Mouse (Mus musculus): ENCODE results near the gene Gm20388.

Gene Gm20388

GRCm38 (mm10) chr8:122225446-122225845 lies 2314.8 kb downstream of the Gm20388 start:
- DNase-seq (ENCODE audit: low spot score in 2 of 2): no peak

GRCm38 (mm10) chr8:122227345-122227744 lies 2316.7 kb downstream of the Gm20388 start:
- no peak for DNase-seq (ENCODE audit: low spot score in 2 of 2)

GRCm38 (mm10) chr8:122228792-122229575 lies 2318.3 kb downstream of the Gm20388 start:
- no peak for DNase-seq (ENCODE audit: low spot score in 2 of 2)

- DNase-seq (ENCODE audit: low spot score in 2 of 2): no peak
These were observed 2319.4 kb downstream of the Gm20388 start for GRCm38 (mm10) chr8:122229819-122230711.

GRCm38 (mm10) chr8:122230712-122231337 lies 2320.2 kb downstream of the Gm20388 start:
- DNase-seq (ENCODE audit: low spot score in 2 of 2): peak; percentile 57 to 59

GRCm38 (mm10) chr8:122234055-122234454 lies 2323.4 kb downstream of the Gm20388 start:
- DNase-seq (ENCODE audit: low spot score in 2 of 2): peak; percentile 18 to 41

- no peak for DNase-seq (ENCODE audit: low spot score in 2 of 2)
These were observed 2325.9 kb downstream of the Gm20388 start for GRCm38 (mm10) chr8:122236521-122236920.

- DNase-seq (ENCODE audit: low spot score in 2 of 2): no peak
These were observed 2327.6 kb downstream of the Gm20388 start for GRCm38 (mm10) chr8:122238225-122238624.

- no peak for DNase-seq (ENCODE audit: low spot score in 2 of 2)
These were observed 2328.1 kb downstream of the Gm20388 start for GRCm38 (mm10) chr8:122238731-122239130.

- DNase-seq (ENCODE audit: low spot score in 2 of 2): no peak
These were observed 2329.8 kb downstream of the Gm20388 start for GRCm38 (mm10) chr8:122240241-122241026.

- DNase-seq (ENCODE audit: low spot score in 2 of 2): no peak
These were observed 2332.7 kb downstream of the Gm20388 start for GRCm38 (mm10) chr8:122243310-122243709.

- no peak for DNase-seq (ENCODE audit: low spot score in 2 of 2)
These were observed 2334.5 kb downstream of the Gm20388 start for GRCm38 (mm10) chr8:122245161-122245560.

GRCm38 (mm10) chr8:122246257-122247211 lies 2335.9 kb downstream of the Gm20388 start:
- DNase-seq (ENCODE audit: low spot score in 2 of 2): no peak

GRCm38 (mm10) chr8:122251739-122252138 lies 2341.1 kb downstream of the Gm20388 start:
- DNase-seq (ENCODE audit: low spot score in 2 of 2): no peak

- no peak for DNase-seq (ENCODE audit: low spot score in 2 of 2)
These were observed 2341.7 kb downstream of the Gm20388 start for GRCm38 (mm10) chr8:122252366-122252765.

GRCm38 (mm10) chr8:122259351-122259750 lies 2348.7 kb downstream of the Gm20388 start:
- peak in 1 of 2 experiments; percentile 49 for DNase-seq (ENCODE audit: low spot score in 2 of 2)

GRCm38 (mm10) chr8:122260755-122261154 lies 2350.1 kb downstream of the Gm20388 start:
- DNase-seq (ENCODE audit: low spot score in 2 of 2): no peak

- no peak for DNase-seq (ENCODE audit: low spot score in 2 of 2)
These were observed 2352.2 kb downstream of the Gm20388 start for GRCm38 (mm10) chr8:122262835-122263234.

GRCm38 (mm10) chr8:122264243-122264642 lies 2353.6 kb downstream of the Gm20388 start:
- DNase-seq (ENCODE audit: low spot score in 2 of 2): no peak

GRCm38 (mm10) chr8:122265522-122265921 lies 2354.9 kb downstream of the Gm20388 start:
- no peak for DNase-seq (ENCODE audit: low spot score in 2 of 2)

Measured in right cerebral cortex, postnatal 36 days (tissue).